Mouse (Mus musculus) liver, adult 2 months (tissue): ENCODE measurements around the gene Nr5a1.

Experiments
- CTCF ChIP-seq: fragments of 200-500 bp; IDR thresholded peaks from 2 replicates; pipeline ENCODE4 v1.5.1; 2011; ENCODE audit warnings: low read depth, low read length, control low read depth
- POLR2A ChIP-seq: fragments of 200-500 bp; IDR thresholded peaks from 2 replicates; pipeline ENCODE4 v1.6.1; 2011; ENCODE audit warnings: low read length, control low read depth; ENCODE audit not compliant: insufficient read depth; ENCODE audit errors: extremely low read depth

DNA sequence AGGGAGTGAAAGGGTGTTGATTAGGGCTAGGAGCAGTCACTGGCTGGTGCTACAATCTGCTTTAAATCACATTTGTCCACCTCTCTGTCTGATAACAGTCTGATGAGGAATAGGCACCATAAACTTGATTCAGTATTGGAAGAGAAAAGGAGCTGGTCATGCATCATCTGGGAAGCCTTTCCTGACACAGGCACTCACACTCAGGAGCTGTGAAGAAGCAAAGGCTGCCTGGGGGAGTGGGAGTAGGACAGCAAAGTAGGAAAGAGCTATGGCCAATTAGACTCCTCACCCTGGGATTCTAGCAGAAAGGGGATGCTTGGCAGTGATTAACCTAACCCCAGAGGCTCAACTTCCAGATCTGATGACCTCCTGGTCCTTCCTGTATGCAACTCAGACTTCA, 21.4 kb upstream of the Nr5a1 start:
- TF ChIP-seq POLR2A (no peak), CTCF (no peak)
